Mouse (Mus musculus): ENCODE measurements around the gene Tnfrsf22. TPM values are rescaled to one million over a fixed set of nuclear protein-coding genes. Genes with fewer than 3 reads are reported as not detected.

Gene Tnfrsf22
- polyA plus RNA-seq (2012; rRNA removed; ENCODE audit: low replicate concordance) = 11.0 and 13.3 TPM in 2 replicates

GRCm38 (mm10) chr7:143649034-143649768 is at the start of gene Tnfrsf22:
Gene Tnfrsf22, minus strand, starts transcription at chr7:143649661.

GRCm38 (mm10) chr7:143685359-143686067 is 36.1 kb upstream of the Tnfrsf22 start, which contains the start of gene Tnfrsf23:
Gene Tnfrsf23, minus strand, starts transcription at chr7:143685872.

GRCm38 (mm10) chr7:143628540-143628939 is 20.9 kb downstream of the Tnfrsf22 start, which contains the start of gene Tnfrsf26:
Gene Tnfrsf26, minus strand, starts transcription at chr7:143628722.

GRCm38 (mm10) chr7:143599428-143600230 is 49.8 kb downstream of the Tnfrsf22 start, which contains the start of gene Cars:
Gene Cars, minus strand, starts transcription at chr7:143600090.

Other genes with a start within 250 kb of the Tnfrsf22 start
- 22.7 and 41.2 TPM in 2 replicates for gene Cdkn1c, start 188.6 kb downstream of the Tnfrsf22 start, polyA plus RNA-seq (2012; rRNA removed; ENCODE audit: low replicate concordance)
- 18.3 and 20.4 TPM in 2 replicates for gene Slc22a18, start 175.9 kb downstream of the Tnfrsf22 start, polyA plus RNA-seq (2012; rRNA removed; ENCODE audit: low replicate concordance)
- gene Phlda2, start 146.5 kb downstream of the Tnfrsf22 start, polyA plus RNA-seq (2012; rRNA removed; ENCODE audit: low replicate concordance) = 0.63 TPM in 1 of 2 replicates, not detected in the other
- 92.2 and 97.1 TPM in 2 replicates for gene Nap1l4, start 100.6 kb downstream of the Tnfrsf22 start, polyA plus RNA-seq (2012; rRNA removed; ENCODE audit: low replicate concordance)
- 18.4 and 22.3 TPM in 2 replicates for gene Cars, start 49.6 kb downstream of the Tnfrsf22 start, polyA plus RNA-seq (2012; rRNA removed; ENCODE audit: low replicate concordance)
- 0.98 and 1.0 TPM in 2 replicates for gene Tnfrsf26, start 20.9 kb downstream of the Tnfrsf22 start, polyA plus RNA-seq (2012; rRNA removed; ENCODE audit: low replicate concordance)
- gene Tnfrsf23, start 36.2 kb upstream of the Tnfrsf22 start, polyA plus RNA-seq (2012; rRNA removed; ENCODE audit: low replicate concordance) = 9.4 and 10.2 TPM in 2 replicates
- gene Osbpl5, start 107.3 kb upstream of the Tnfrsf22 start, polyA plus RNA-seq (2012; rRNA removed; ENCODE audit: low replicate concordance) = 68.9 and 93.7 TPM in 2 replicates
- 5.9 TPM in 1 of 2 replicates, not detected in the other for gene Mrgprg, start 117.3 kb upstream of the Tnfrsf22 start, polyA plus RNA-seq (2012; rRNA removed; ENCODE audit: low replicate concordance)
- 2.0 and 2.8 TPM in 2 replicates for gene Mrgpre, start 134.8 kb upstream of the Tnfrsf22 start, polyA plus RNA-seq (2012; rRNA removed; ENCODE audit: low replicate concordance)
- gene Nadsyn1, start 173.2 kb upstream of the Tnfrsf22 start, polyA plus RNA-seq (2012; rRNA removed; ENCODE audit: low replicate concordance) = 14.2 and 16.2 TPM in 2 replicates
- gene Dhcr7, start 173.5 kb upstream of the Tnfrsf22 start, polyA plus RNA-seq (2012; rRNA removed; ENCODE audit: low replicate concordance) = 109 and 118 TPM in 2 replicates
- not detected in 2 replicates for gene Gm498, start 217.2 kb upstream of the Tnfrsf22 start, polyA plus RNA-seq (2012; rRNA removed; ENCODE audit: low replicate concordance)